Mouse (Mus musculus): ENCODE results near the gene Fam234b. TPM values are rescaled to one million over a fixed set of nuclear protein-coding genes. Genes with fewer than 3 reads are reported as not detected.

Fam234b gene
- polyA plus RNA-seq, 1 experiment from 2014 or later: 29.3 TPM

GRCm38 (mm10) chr6:135275231-135275630 lies 77.5 kb downstream of the Fam234b start:
- WGBS: 82% methylated on average over 4 of the region's 4 CpGs
- Histone ChIP-seq H3K9me3 (ENCODE audit: control insufficient read depth, low read length) (no peaks in the 10 kb centered on the region), H3K4me2 (no peak overlapping the region), H3K4me1 (ENCODE audit: control insufficient read depth, insufficient read depth, low read length) (no peaks in the 10 kb centered on the region), H3K36me3 (ENCODE audit: control insufficient read depth, insufficient read depth, low read length) (no peaks in the 10 kb centered on the region), H3K4me3 (ENCODE audit: low read depth, low read length) (no peak overlapping the region), H3K27ac (ENCODE audit: low read depth, low read length) (no peak overlapping the region), H3K9ac (ENCODE audit: low read length) (no peak overlapping the region), H3K27me3 (ENCODE audit: control insufficient read depth, insufficient read depth, low read length) (no peaks in the 10 kb centered on the region)
- ATAC-seq (ENCODE audit: low FRiP score) (no peak), DNase-seq (ENCODE audit: low spot score, missing footprints) (no peak)

- ATAC-seq (ENCODE audit: low FRiP score): no peak
- DNase-seq (ENCODE audit: low spot score, missing footprints): peak; percentile 71
- no peak overlapping the region for H3K4me2 ChIP-seq
Measured at GRCm38 (mm10) chr6:135276474-135277295, 78.9 kb downstream of the Fam234b start.

GRCm38 (mm10) chr6:135278302-135278701 lies 80.5 kb downstream of the Fam234b start:
- Histone ChIP-seq H3K9me3 (ENCODE audit: control insufficient read depth, low read length) (no peaks in the 10 kb centered on the region), H3K4me3 (ENCODE audit: low read depth, low read length) (no peak overlapping the region), H3K27me3 (ENCODE audit: control insufficient read depth, insufficient read depth, low read length) (no peaks in the 10 kb centered on the region), H3K4me2 (no peak overlapping the region), H3K4me1 (ENCODE audit: control insufficient read depth, insufficient read depth, low read length) (no peaks in the 10 kb centered on the region), H3K27ac (ENCODE audit: low read depth, low read length) (no peak overlapping the region), H3K36me3 (ENCODE audit: control insufficient read depth, insufficient read depth, low read length) (no peaks in the 10 kb centered on the region), H3K9ac (ENCODE audit: low read length) (no peak overlapping the region)
- DNase-seq (ENCODE audit: low spot score, missing footprints) (peak; percentile 66), ATAC-seq (ENCODE audit: low FRiP score) (no peak)
- WGBS: 90% methylated on average over 6 of the region's 6 CpGs

More at GRCm38 (mm10) chr6:135276474-135277295, 78.9 kb downstream of the Fam234b start:
- Histone ChIP-seq H3K9me3 (ENCODE audit: control insufficient read depth, low read length) (no peaks in the 10 kb centered on the region), H3K4me1 (ENCODE audit: control insufficient read depth, insufficient read depth, low read length) (no peaks in the 10 kb centered on the region), H3K36me3 (ENCODE audit: control insufficient read depth, insufficient read depth, low read length) (no peaks in the 10 kb centered on the region), H3K27ac (ENCODE audit: low read depth, low read length) (no peak overlapping the region), H3K4me3 (ENCODE audit: low read depth, low read length) (no peak overlapping the region), H3K27me3 (ENCODE audit: control insufficient read depth, insufficient read depth, low read length) (no peaks in the 10 kb centered on the region), H3K9ac (ENCODE audit: low read length) (no peak overlapping the region)
- WGBS: 80% methylated on average over 6 of the region's 6 CpGs

GRCm38 (mm10) chr6:135279286-135279685 lies 81.5 kb downstream of the Fam234b start:
- Histone ChIP-seq H3K4me3 (ENCODE audit: low read depth, low read length) (no peak overlapping the region), H3K9ac (ENCODE audit: low read length) (no peak overlapping the region), H3K4me1 (ENCODE audit: control insufficient read depth, insufficient read depth, low read length) (no peaks in the 10 kb centered on the region), H3K4me2 (no peak overlapping the region), H3K36me3 (ENCODE audit: control insufficient read depth, insufficient read depth, low read length) (no peaks in the 10 kb centered on the region), H3K27ac (ENCODE audit: low read depth, low read length) (no peak overlapping the region), H3K27me3 (ENCODE audit: control insufficient read depth, insufficient read depth, low read length) (no peaks in the 10 kb centered on the region), H3K9me3 (ENCODE audit: control insufficient read depth, low read length) (no peaks in the 10 kb centered on the region)
- ATAC-seq (ENCODE audit: low FRiP score) (no peak), DNase-seq (ENCODE audit: low spot score, missing footprints) (peak; percentile 74)
- 79% methylated on average over 5 of the region's 5 CpGs for WGBS

GRCm38 (mm10) chr6:135279856-135280255 lies 82.1 kb downstream of the Fam234b start:
- DNase-seq (ENCODE audit: low spot score, missing footprints): peak; percentile 81
- Histone ChIP-seq H3K9ac (ENCODE audit: low read length) (no peak overlapping the region), H3K36me3 (ENCODE audit: control insufficient read depth, insufficient read depth, low read length) (no peaks in the 10 kb centered on the region), H3K4me2 (no peak overlapping the region), H3K27ac (ENCODE audit: low read depth, low read length) (no peak overlapping the region), H3K27me3 (ENCODE audit: control insufficient read depth, insufficient read depth, low read length) (no peaks in the 10 kb centered on the region), H3K4me1 (ENCODE audit: control insufficient read depth, insufficient read depth, low read length) (no peaks in the 10 kb centered on the region), H3K4me3 (ENCODE audit: low read depth, low read length) (no peak overlapping the region), H3K9me3 (ENCODE audit: control insufficient read depth, low read length) (no peaks in the 10 kb centered on the region)
- ATAC-seq (ENCODE audit: low FRiP score): no peak
- 54% methylated on average over 10 of the region's 10 CpGs for WGBS

- no peak overlapping the region for H3K4me2 ChIP-seq
- no peaks in the 10 kb centered on the region for H3K27me3 ChIP-seq (ENCODE audit: control insufficient read depth, insufficient read depth, low read length)
- no peak overlapping the region for H3K4me3 ChIP-seq (ENCODE audit: low read depth, low read length)
- no peaks in the 10 kb centered on the region for H3K9me3 ChIP-seq (ENCODE audit: control insufficient read depth, low read length)
- ATAC-seq (ENCODE audit: low FRiP score): no peak
- 73% methylated on average over 4 of the region's 4 CpGs for WGBS
- H3K36me3 ChIP-seq (ENCODE audit: control insufficient read depth, insufficient read depth, low read length): no peaks in the 10 kb centered on the region
- no peaks in the 10 kb centered on the region for H3K4me1 ChIP-seq (ENCODE audit: control insufficient read depth, insufficient read depth, low read length)
- DNase-seq (ENCODE audit: low spot score, missing footprints): no peak
- no peak overlapping the region for H3K9ac ChIP-seq (ENCODE audit: low read length)
- no peak overlapping the region for H3K27ac ChIP-seq (ENCODE audit: low read depth, low read length)
Measured at GRCm38 (mm10) chr6:135292391-135292790, 94.6 kb downstream of the Fam234b start.

- ATAC-seq (ENCODE audit: low FRiP score) (no peak), DNase-seq (ENCODE audit: low spot score, missing footprints) (no peak)
- H3K4me2 ChIP-seq: no peak overlapping the region
- no peak overlapping the region for H3K9ac ChIP-seq (ENCODE audit: low read length)
- H3K4me1 ChIP-seq (ENCODE audit: control insufficient read depth, insufficient read depth, low read length): no peaks in the 10 kb centered on the region
- H3K27ac ChIP-seq (ENCODE audit: low read depth, low read length): no peak overlapping the region
- H3K36me3 ChIP-seq (ENCODE audit: control insufficient read depth, insufficient read depth, low read length): no peaks in the 10 kb centered on the region
- 90% methylated on average over 6 of the region's 6 CpGs for WGBS
- no peak overlapping the region for H3K4me3 ChIP-seq (ENCODE audit: low read depth, low read length)
- H3K9me3 ChIP-seq (ENCODE audit: control insufficient read depth, low read length): no peaks in the 10 kb centered on the region
- H3K27me3 ChIP-seq (ENCODE audit: control insufficient read depth, insufficient read depth, low read length): no peaks in the 10 kb centered on the region
Measured at GRCm38 (mm10) chr6:135294150-135294549, 96.4 kb downstream of the Fam234b start.

Other genes with a start within 250 kb of the Fam234b start
- 2.8 and 3.2 TPM in 2 replicates for gene Apold1, start 216.3 kb upstream of the Fam234b start, polyA plus RNA-seq (2014; fragmentation: Nextera tagmentation; extraction: Ambion mirVana)
- gene Ddx47, start 186.4 kb upstream of the Fam234b start, polyA plus RNA-seq (2014; fragmentation: Nextera tagmentation; extraction: Ambion mirVana): 103 TPM in 2 replicates
- 2.8 and 3.0 TPM in 2 replicates for gene Gprc5a, start 132.3 kb upstream of the Fam234b start, polyA plus RNA-seq (2014; fragmentation: Nextera tagmentation; extraction: Ambion mirVana)
- not detected in 2 replicates for gene Gprc5d, start 79.7 kb upstream of the Fam234b start, polyA plus RNA-seq (2014; fragmentation: Nextera tagmentation; extraction: Ambion mirVana)
- 1.8 and 2.9 TPM in 2 replicates for gene Hebp1, start within 50 bp of the Fam234b start, polyA plus RNA-seq (2014; fragmentation: Nextera tagmentation; extraction: Ambion mirVana)
- gene Gsg1, start 56.4 kb downstream of the Fam234b start, polyA plus RNA-seq (2014; fragmentation: Nextera tagmentation; extraction: Ambion mirVana): 0.16 and 0.48 TPM in 2 replicates
- gene Pbp2, start 112.4 kb downstream of the Fam234b start, polyA plus RNA-seq (2014; fragmentation: Nextera tagmentation; extraction: Ambion mirVana): not detected in 2 replicates
- 5.9 and 6.4 TPM in 2 replicates for gene Emp1, start 164.6 kb downstream of the Fam234b start, polyA plus RNA-seq (2014; fragmentation: Nextera tagmentation; extraction: Ambion mirVana)

All from midbrain, embryonic 11.5 days (tissue).